Mouse (Mus musculus) retina, postnatal 7 days (tissue): ENCODE results near the gene 4933421I07Rik.

Experiments used
- DNase-seq: peaks from one replicate; pipeline ENCODE4 v3.0.0-alpha.2; 2012; ENCODE audit warnings: low read depth, low spot score

4933421I07Rik gene

DNA sequence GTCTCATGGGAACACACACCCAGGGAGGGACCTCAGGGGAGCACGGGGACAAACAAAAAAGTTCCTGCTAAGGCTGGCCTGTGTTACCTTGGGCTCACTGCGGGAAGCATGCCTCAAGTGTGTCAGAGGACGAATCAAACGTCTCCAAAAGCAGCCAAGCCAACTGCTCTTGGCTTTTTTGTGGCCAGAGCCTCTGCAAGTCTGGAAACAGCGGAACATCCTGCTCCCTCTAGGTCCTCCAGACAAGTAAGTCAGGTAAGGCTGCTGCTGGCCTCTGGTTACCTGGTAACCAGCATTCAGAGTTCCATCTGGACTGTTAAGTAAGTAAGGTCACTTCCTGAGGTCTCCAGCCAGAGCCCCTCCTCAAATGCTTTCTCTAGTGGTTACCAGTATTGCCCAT lies at the start of gene 4933421I07Rik:
TSS of gene 4933421I07Rik (minus strand) at position 271 of the 400 bp plus-strand sequence.
- no peak for DNase-seq

DNA sequence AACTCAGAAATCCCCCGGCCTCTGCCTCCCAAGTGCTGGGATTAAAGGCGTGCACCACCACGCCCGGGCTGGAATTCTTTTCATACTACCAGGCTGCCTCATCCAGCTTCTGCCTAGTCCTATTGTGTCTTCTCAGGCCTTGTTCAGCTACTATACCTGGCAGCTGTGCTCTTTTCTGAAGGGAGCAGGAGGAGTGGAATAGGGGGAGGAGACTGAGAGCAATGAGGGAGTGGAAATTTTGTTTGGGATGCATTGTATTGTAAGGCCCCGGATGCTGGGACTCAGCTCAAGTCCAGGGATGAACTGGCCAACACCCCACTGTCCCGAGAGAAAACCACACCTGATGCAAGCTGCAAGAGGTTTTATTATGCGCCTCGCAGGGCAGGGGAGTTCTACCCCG lies 49.4 kb upstream of the 4933421I07Rik start:
- no peak for DNase-seq

DNA sequence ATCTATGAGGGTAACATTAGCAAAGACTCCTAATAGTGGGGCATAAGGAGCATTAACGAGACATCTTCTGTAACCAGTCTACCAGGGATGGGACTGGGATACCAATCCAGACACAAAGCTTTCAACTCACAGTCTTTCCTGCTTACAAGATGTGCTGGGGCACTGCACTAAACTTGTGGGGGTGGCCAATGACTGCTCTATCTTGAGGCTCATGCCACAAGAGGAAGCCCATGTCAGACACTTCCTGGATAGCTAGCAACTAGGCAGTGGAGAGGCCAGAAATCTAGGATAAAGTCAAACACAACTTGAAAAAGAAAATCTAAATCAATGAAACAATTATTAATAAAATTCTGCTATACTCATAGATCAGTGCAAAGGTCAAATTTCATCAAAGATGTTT lies 48.3 kb upstream of the 4933421I07Rik start:
- no peak for DNase-seq

DNA sequence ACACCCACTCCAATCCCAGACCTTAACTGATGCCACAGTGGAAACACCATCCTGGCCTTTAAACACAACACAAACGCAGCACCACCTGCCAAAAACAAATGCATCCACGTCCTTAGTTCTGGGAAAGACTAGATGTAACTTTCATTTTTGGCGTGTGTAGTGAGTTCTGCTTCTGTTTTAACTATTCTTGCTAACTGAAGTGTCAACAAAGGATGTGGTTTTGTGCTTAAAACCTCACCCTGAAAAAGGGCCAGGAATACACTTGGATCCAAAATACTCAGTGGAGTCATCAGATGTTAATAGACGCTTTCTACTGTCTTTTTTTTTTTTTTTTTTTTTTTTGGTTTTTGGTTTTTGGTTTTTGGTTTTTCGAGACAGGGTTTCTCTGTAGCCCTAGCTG lies 42.9 kb upstream of the 4933421I07Rik start:
- no peak for DNase-seq

DNA sequence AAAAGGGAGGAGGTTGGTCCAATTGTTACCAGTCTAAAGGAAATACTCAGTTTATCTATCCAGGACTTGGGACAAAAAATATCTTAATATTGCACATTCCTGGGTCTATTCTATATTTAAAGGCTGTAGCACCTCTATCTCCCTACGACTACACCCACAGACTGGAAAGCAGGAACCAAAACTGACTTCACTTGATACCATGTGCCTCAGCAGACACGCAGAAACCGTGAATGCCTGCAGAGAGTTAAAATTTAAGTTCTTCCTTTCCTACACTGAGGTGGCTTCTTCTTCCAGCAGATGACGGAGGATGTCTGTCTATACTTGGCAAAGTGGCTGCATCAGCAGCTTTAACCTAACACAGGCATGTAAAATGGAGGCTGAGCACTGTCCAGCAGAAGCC lies 42.4 kb upstream of the 4933421I07Rik start:
- no peak for DNase-seq

DNA sequence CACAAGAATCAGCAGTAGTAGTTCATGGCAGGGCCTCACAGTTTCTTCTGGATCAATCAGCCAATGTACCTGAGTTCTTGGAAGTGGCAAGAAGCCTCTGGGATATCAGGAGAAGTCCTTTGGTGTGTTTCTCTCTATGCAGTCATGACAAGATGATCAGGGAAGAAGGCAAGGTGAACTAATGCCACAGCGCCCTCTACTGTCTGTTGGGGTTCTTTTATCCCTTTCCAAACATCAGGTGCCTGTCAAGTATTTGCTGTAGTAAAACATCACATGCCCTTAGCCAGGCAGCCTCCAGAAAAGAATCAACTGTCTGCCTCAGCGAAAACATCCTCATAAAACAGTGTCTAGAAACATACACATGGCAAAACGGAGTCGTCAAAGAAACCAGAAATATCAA lies 6.7 kb upstream of the 4933421I07Rik start:
- no peak for DNase-seq

DNA sequence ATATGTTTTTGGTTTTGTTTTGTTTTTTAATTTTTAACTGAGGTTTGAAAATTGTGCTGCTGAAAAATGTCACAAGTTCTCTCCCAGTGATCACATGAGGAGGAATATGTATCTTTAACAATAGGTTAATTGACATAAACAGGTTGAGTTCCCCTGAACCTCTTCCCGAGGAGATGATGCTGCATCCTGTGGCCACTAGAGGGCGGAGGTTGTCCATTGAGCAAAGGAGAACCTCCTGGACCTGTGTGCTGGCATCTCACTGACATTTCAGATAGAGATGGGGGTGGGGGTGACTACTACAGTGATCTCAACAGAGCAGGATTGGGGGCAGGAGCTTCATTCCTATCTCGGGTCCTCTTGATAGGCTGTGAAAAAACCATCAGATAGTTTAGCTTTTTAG lies 2.7 kb upstream of the 4933421I07Rik start:
- DNase-seq: no peak

DNA sequence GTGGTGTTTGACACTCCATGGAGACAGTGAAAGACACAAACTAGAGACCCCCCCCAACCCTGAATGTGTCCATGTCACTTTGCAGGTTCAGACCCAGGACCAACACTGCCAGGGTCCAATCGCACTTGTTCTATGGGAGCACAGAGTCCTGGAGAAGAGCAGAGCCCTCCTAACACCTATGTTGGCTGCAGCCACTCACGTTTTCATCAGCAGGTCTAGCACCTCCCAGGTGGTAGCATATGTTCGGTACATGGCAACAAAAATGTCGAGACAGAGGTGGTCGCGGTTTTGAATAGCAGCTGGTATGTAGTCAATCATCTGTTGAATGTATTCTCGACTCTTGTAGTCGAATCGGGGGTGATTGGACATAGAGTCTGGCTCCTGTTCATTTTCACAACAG lies 568 bp downstream of the 4933421I07Rik start:
- DNase-seq: no peak
